Mouse (Mus musculus): Measurements from ENCODE around the gene Nlgn3. TPM values are rescaled to one million over a fixed set of nuclear protein-coding genes. Genes with fewer than 3 reads are reported as not detected.
"Not testable (repeated sequence)": the region's sequence is repeated elsewhere in the genome, so short reads cannot be mapped to it uniquely, and the experiment has no call there.

Gene Nlgn3
- polyA plus RNA-seq, 1 experiment from 2014 or later, result 32.5 TPM

- Histone ChIP-seq H3K4me1 (no peaks in the 10 kb centered on the region), H3K36me3 (no peaks in the 10 kb centered on the region), H3K27ac (no peak overlapping the region), H3K27me3 (replicated peaks) (no peaks in the 10 kb centered on the region), H3K9me3 (no peaks in the 10 kb centered on the region), H3K9ac (no peak overlapping the region), H3K4me3 (no peak overlapping the region), H3K4me2 (replicated peaks) (no peak overlapping the region)
- 87% methylated on average over 2 of the region's 2 CpGs for WGBS
- no peak for ATAC-seq (ENCODE audit: low FRiP score, low read depth)
Observed at GRCm38 (mm10) chrX:101345456-101345855, 46.5 kb downstream of the Nlgn3 start.

- H3K27ac ChIP-seq, result no peak overlapping the region
- H3K9ac ChIP-seq, result no peak overlapping the region
- no peaks in the 10 kb centered on the region for H3K9me3 ChIP-seq
- no peaks in the 10 kb centered on the region for H3K36me3 ChIP-seq
- no peaks in the 10 kb centered on the region for H3K4me1 ChIP-seq
- 67% methylated on average over 4 of the region's 4 CpGs for WGBS
- H3K4me3 ChIP-seq, result no peak overlapping the region
- H3K27me3 ChIP-seq (replicated peaks), result no peaks in the 10 kb centered on the region
- H3K4me2 ChIP-seq (replicated peaks), result no peak overlapping the region
- no peak for ATAC-seq (ENCODE audit: low FRiP score, low read depth)
Observed at GRCm38 (mm10) chrX:101346475-101346874, 47.5 kb downstream of the Nlgn3 start.

GRCm38 (mm10) chrX:101351188-101351587 lies 52.2 kb downstream of the Nlgn3 start:
- no peak overlapping the region for H3K27ac ChIP-seq
- no peak overlapping the region for H3K9ac ChIP-seq
- H3K9me3 ChIP-seq, result no peaks in the 10 kb centered on the region
- ATAC-seq (ENCODE audit: low FRiP score, low read depth), result no peak
- H3K4me1 ChIP-seq, result no peaks in the 10 kb centered on the region
- WGBS, result 66% methylated on average over 4 of the region's 4 CpGs
- H3K4me3 ChIP-seq, result no peak overlapping the region
- H3K27me3 ChIP-seq (replicated peaks), result no peaks in the 10 kb centered on the region
- no peaks in the 10 kb centered on the region for H3K36me3 ChIP-seq
- no peak overlapping the region for H3K4me2 ChIP-seq (replicated peaks)

- ATAC-seq (ENCODE audit: low FRiP score, low read depth); H3K9me3 ChIP-seq; H3K4me2 ChIP-seq (replicated peaks); H3K27ac ChIP-seq; H3K4me3 ChIP-seq; H3K4me1 ChIP-seq; H3K9ac ChIP-seq; H3K36me3 ChIP-seq; H3K27me3 ChIP-seq (replicated peaks): not testable (repeated sequence)
- 59% methylated on average over 4 of the region's 4 CpGs for whole genome bisulfite sequencing
Observed at GRCm38 (mm10) chrX:101358902-101359301, 59.9 kb downstream of the Nlgn3 start.

- H3K9ac ChIP-seq, result no peak overlapping the region
- WGBS, result 77% methylated on average over 7 of the region's 7 CpGs
- H3K4me1 ChIP-seq, result no peaks in the 10 kb centered on the region
- no peak overlapping the region for H3K27ac ChIP-seq
- H3K36me3 ChIP-seq, result no peaks in the 10 kb centered on the region
- H3K4me3 ChIP-seq, result no peak overlapping the region
- no peak for ATAC-seq (ENCODE audit: low FRiP score, low read depth)
- no peaks in the 10 kb centered on the region for H3K27me3 ChIP-seq (replicated peaks)
- no peaks in the 10 kb centered on the region for H3K9me3 ChIP-seq
- H3K4me2 ChIP-seq (replicated peaks), result no peak overlapping the region
Observed at GRCm38 (mm10) chrX:101369001-101369400, 70.0 kb downstream of the Nlgn3 start.

GRCm38 (mm10) chrX:101370573-101370972 lies 71.6 kb downstream of the Nlgn3 start:
- Histone ChIP-seq H3K27ac (no peak overlapping the region), H3K9me3 (no peaks in the 10 kb centered on the region), H3K9ac (no peak overlapping the region), H3K4me1 (no peaks in the 10 kb centered on the region), H3K36me3 (no peaks in the 10 kb centered on the region), H3K4me2 (replicated peaks) (no peak overlapping the region), H3K27me3 (replicated peaks) (no peaks in the 10 kb centered on the region), H3K4me3 (no peak overlapping the region)
- ATAC-seq (ENCODE audit: low FRiP score, low read depth), result no peak
- WGBS, result 68% methylated on average over 3 of the region's 3 CpGs

GRCm38 (mm10) chrX:101372946-101373345 lies 74.0 kb downstream of the Nlgn3 start:
- Histone ChIP-seq H3K4me3 (no peak overlapping the region), H3K9me3 (no peaks in the 10 kb centered on the region), H3K4me2 (replicated peaks) (no peak overlapping the region), H3K36me3 (no peaks in the 10 kb centered on the region), H3K27me3 (replicated peaks) (no peaks in the 10 kb centered on the region), H3K9ac (no peak overlapping the region), H3K27ac (no peak overlapping the region), H3K4me1 (no peaks in the 10 kb centered on the region)
- 66% methylated on average over 5 of the region's 5 CpGs for WGBS
- no peak for ATAC-seq (ENCODE audit: low FRiP score, low read depth)

Other genes with a start within 250 kb of the Nlgn3 start
- gene Tex11, start 239.5 kb upstream of the Nlgn3 start, polyA plus RNA-seq (2016; fragmentation: Nextera tagmentation; extraction: Ambion mirVana), result 0.11 TPM in 1 of 2 replicates, not detected in the other
- gene Slc7a3, start 213.1 kb upstream of the Nlgn3 start, polyA plus RNA-seq (2016; fragmentation: Nextera tagmentation; extraction: Ambion mirVana), result 0.78 and 0.94 TPM in 2 replicates
- 48.4 and 53.0 TPM in 2 replicates for gene Snx12, start 76.6 kb upstream of the Nlgn3 start, polyA plus RNA-seq (2016; fragmentation: Nextera tagmentation; extraction: Ambion mirVana)
- gene Foxo4, start 44.6 kb upstream of the Nlgn3 start, polyA plus RNA-seq (2016; fragmentation: Nextera tagmentation; extraction: Ambion mirVana), result 1.5 and 1.7 TPM in 2 replicates
- not detected in 2 replicates for gene Gm614, start 35.2 kb upstream of the Nlgn3 start, polyA plus RNA-seq (2016; fragmentation: Nextera tagmentation; extraction: Ambion mirVana)
- gene Il2rg, start 30.9 kb upstream of the Nlgn3 start, polyA plus RNA-seq (2016; fragmentation: Nextera tagmentation; extraction: Ambion mirVana), result 3.8 and 5.0 TPM in 2 replicates
- gene Gm20489, start 30.1 kb upstream of the Nlgn3 start, polyA plus RNA-seq (2016; fragmentation: Nextera tagmentation; extraction: Ambion mirVana), result not detected in 2 replicates
- gene Med12, start 25.1 kb upstream of the Nlgn3 start, polyA plus RNA-seq (2016; fragmentation: Nextera tagmentation; extraction: Ambion mirVana), result 29.0 and 40.2 TPM in 2 replicates
- gene Gjb1, start 77.2 kb downstream of the Nlgn3 start, polyA plus RNA-seq (2016; fragmentation: Nextera tagmentation; extraction: Ambion mirVana), result 0.22 and 0.29 TPM in 2 replicates
- 37.7 and 41.7 TPM in 2 replicates for gene Zmym3, start 121.7 kb downstream of the Nlgn3 start, polyA plus RNA-seq (2016; fragmentation: Nextera tagmentation; extraction: Ambion mirVana)
- 494 and 516 TPM in 2 replicates for gene Nono, start 130.2 kb downstream of the Nlgn3 start, polyA plus RNA-seq (2016; fragmentation: Nextera tagmentation; extraction: Ambion mirVana)
- 6.1 and 7.2 TPM in 2 replicates for gene Itgb1bp2, start 149.9 kb downstream of the Nlgn3 start, polyA plus RNA-seq (2016; fragmentation: Nextera tagmentation; extraction: Ambion mirVana)
- gene Taf1, start 233.6 kb downstream of the Nlgn3 start, polyA plus RNA-seq (2016; fragmentation: Nextera tagmentation; extraction: Ambion mirVana), result 17.9 and 20.6 TPM in 2 replicates

Measured in neural tube, embryonic 12.5 days (tissue).